Mouse (Mus musculus): ENCODE data around the gene Tmod4. TPM values are rescaled to one million over a fixed set of nuclear protein-coding genes. Genes with fewer than 3 reads are reported as not detected.

The Tmod4 gene
- polyA plus RNA-seq, 1 experiment: 2.5 TPM

DNA sequence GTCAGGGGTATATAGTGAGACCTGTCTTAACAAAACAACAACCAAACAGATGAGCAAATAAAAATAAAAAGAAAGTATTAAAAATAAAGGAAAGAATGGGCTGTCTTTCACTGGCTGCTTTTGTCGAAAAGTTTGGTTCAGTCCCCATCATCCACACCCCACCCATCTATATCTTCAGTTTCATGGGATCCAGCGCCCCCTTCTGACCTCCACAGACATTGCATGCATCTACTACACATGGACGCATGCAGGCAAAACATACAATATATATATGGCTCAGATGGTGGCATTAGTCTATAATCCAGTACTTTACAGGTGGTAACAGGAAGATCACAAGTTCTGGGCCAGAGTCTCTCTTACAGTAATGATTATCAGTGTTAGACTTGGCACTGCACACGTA, 29.6 kb downstream of the Tmod4 start:
- Histone ChIP-seq H3K4me3 (no peak overlapping the region), H3K79me2 (ENCODE audit: control insufficient read depth, insufficient read depth) (no peaks in the 10 kb centered on the region), H3K4me2 (ENCODE audit: low read depth) (no peak overlapping the region), H3ac (ENCODE audit: control insufficient read depth, insufficient read length) (no peak overlapping the region), H3K27me3 (ENCODE audit: control insufficient read depth, insufficient read depth, insufficient read length) (no peaks in the 10 kb centered on the region), H3K36me3 (ENCODE audit: control insufficient read depth, insufficient read depth) (no peaks in the 10 kb centered on the region)
- TF ChIP-seq SRF (IDR thresholded peaks at IDR 0.05; ENCODE audit: control insufficient read depth, insufficient read length, low read depth) (no peak), TCF12 (IDR thresholded peaks at IDR 0.05; ENCODE audit: insufficient read depth, poor library complexity, severe bottlenecking) (no peak), CEBPB (IDR thresholded peaks at IDR 0.05; ENCODE audit: insufficient read depth, poor library complexity, severe bottlenecking) (no peak), MYOD1 (IDR thresholded peaks at IDR 0.05; ENCODE audit: control insufficient read depth in 1 of 3, insufficient read length in 2 of 3, low read depth in 2 of 3) (no peak), E2F4 (IDR thresholded peaks at IDR 0.05; ENCODE audit: insufficient read depth) (no peak), POLR2AphosphoS2 (IDR thresholded peaks at IDR 0.05; ENCODE audit: insufficient read length, low read depth) (no peak), REST (IDR thresholded peaks at IDR 0.05; ENCODE audit: insufficient read depth, insufficient read length) (no peak), MAX (IDR thresholded peaks at IDR 0.05; ENCODE audit: low read depth) (no peak), USF1 (IDR thresholded peaks at IDR 0.05; ENCODE audit: low read depth) (no peak)

DNA sequence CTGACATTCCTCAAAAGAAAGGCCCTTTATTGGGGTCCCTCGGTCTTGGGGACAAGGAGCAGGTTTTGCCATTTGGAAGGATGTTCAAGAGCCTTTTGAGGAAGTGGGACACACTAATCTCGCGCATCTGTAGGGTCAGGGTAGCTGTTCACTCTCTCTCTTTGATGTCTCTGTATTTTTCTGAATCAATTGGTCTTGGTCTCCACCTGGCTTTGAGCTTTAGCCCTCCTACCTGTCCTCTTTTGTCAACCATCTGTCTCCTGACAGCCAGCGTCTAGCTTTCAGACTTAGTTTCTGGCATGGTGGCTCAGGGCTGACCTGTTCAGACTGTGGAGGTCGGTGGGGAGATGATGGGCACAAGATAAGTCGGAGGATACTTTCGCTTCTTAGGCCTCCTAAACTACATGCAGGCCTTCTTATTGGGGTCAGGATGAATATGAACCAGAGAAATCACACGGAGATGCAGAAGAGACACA, 35.3 kb downstream of the Tmod4 start:
- Histone ChIP-seq H3K27me3 (ENCODE audit: control insufficient read depth, insufficient read depth, insufficient read length) (no peaks in the 10 kb centered on the region), H3K4me2 (ENCODE audit: low read depth) (peak overlapping the region; percentile 83), H3K4me3 (peak overlapping the region; percentile 83), H3K36me3 (ENCODE audit: control insufficient read depth, insufficient read depth) (no peaks in the 10 kb centered on the region), H3ac (ENCODE audit: control insufficient read depth, insufficient read length) (peak overlapping the region; percentile 13), H3K79me2 (ENCODE audit: control insufficient read depth, insufficient read depth) (no peaks in the 10 kb centered on the region)
- TF ChIP-seq CEBPB (IDR thresholded peaks at IDR 0.05; ENCODE audit: insufficient read depth, poor library complexity, severe bottlenecking) (no peak), REST (IDR thresholded peaks at IDR 0.05; ENCODE audit: insufficient read depth, insufficient read length) (no peak), POLR2AphosphoS2 (IDR thresholded peaks at IDR 0.05; ENCODE audit: insufficient read length, low read depth) (no peak)

DNA sequence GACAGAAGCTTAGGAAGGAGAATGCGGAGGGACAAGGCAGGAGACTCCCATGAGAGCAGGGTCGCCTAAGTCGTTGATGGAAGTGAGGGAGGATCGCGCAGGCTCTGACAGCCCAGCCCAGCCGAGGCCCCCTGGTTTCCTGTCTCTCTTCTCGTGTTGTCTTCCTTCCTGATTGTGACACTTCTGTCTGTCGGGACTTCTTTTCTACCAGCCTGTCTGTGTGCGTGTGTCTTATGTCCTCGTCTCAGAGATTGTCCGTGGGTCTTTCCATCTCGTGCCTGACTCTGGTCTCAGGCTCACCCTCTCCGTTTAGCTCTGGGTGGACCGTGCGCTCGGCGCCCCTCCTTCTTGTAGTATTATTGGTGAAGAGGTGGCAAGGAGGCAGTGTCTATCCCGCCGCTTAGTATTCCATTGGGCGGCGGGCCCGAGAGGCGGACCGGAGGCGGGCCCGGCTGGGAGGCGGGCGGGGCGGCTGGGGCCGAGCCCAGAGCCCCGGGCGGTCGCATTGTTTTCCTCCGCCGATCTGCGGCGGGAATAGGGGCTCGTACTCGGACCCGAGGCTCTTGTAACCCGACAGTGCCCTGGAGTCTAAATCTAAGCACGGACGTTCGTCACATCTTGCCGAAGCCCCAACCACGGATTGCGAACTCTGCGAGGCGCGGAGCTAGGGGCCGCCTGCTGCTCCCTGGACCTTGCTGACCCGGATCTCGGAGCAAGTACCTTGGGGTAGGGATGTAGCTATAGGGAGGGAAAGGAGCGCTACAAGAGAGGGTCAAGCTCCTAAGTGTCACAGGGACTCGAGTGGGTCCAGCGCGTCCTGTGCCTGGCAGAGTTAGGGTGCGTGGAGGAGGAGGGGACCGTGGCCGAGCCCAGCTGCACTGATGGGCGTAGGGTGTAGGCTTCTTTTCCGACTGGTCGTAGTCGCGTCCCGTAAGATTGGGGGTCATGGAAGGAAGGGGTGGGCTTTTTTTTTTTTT, 36.0 kb downstream of the Tmod4 start, which contains the start of gene Sema6c:
Sema6c (plus strand) TSS at position 471 of the 977 bp plus-strand sequence.
- TF ChIP-seq POLR2AphosphoS2 (IDR thresholded peaks at IDR 0.05; ENCODE audit: insufficient read length, low read depth) (peak; percentile 72), E2F4 (IDR thresholded peaks at IDR 0.05; ENCODE audit: insufficient read depth) (no peak), TCF12 (IDR thresholded peaks at IDR 0.05; ENCODE audit: insufficient read depth, poor library complexity, severe bottlenecking) (no peak), TCF3 (IDR thresholded peaks at IDR 0.05; ENCODE audit: insufficient read length, low read depth) (no peak), POLR2A (IDR thresholded peaks at IDR 0.05; ENCODE audit: insufficient read length, low read depth) (peak; percentile 62), MAX (IDR thresholded peaks at IDR 0.05; ENCODE audit: low read depth) (no peak), CEBPB (IDR thresholded peaks at IDR 0.05; ENCODE audit: insufficient read depth, poor library complexity, severe bottlenecking) (no peak), MYOD1 (IDR thresholded peaks at IDR 0.05; ENCODE audit: control insufficient read depth in 1 of 3, insufficient read length in 2 of 3, low read depth in 2 of 3) (no peak), SRF (IDR thresholded peaks at IDR 0.05; ENCODE audit: control insufficient read depth, insufficient read length, low read depth) (no peak), MYOG (IDR thresholded peaks at IDR 0.05; ENCODE audit: control insufficient read depth in 1 of 3, insufficient read depth in 1 of 3, insufficient read length in 2 of 3, low read depth in 2 of 3) (no peak), USF1 (IDR thresholded peaks at IDR 0.05; ENCODE audit: low read depth) (no peak), REST (IDR thresholded peaks at IDR 0.05; ENCODE audit: insufficient read depth, insufficient read length) (no peak)
- no peaks in the 10 kb centered on the region for H3K27me3 ChIP-seq (ENCODE audit: control insufficient read depth, insufficient read depth, insufficient read length)
- peak within 1 kb of the TSS; percentile 13 for H3ac ChIP-seq (ENCODE audit: control insufficient read depth, insufficient read length)
- H3K4me3 ChIP-seq: peak within 1 kb of the TSS; percentile 83
- H3K4me2 ChIP-seq (ENCODE audit: low read depth): peak within 1 kb of the TSS; percentile 97
- H3K79me2 ChIP-seq (ENCODE audit: control insufficient read depth, insufficient read depth): no peaks in the 10 kb centered on the region
- H3K36me3 ChIP-seq (ENCODE audit: control insufficient read depth, insufficient read depth): no peaks in the 10 kb centered on the region

DNA sequence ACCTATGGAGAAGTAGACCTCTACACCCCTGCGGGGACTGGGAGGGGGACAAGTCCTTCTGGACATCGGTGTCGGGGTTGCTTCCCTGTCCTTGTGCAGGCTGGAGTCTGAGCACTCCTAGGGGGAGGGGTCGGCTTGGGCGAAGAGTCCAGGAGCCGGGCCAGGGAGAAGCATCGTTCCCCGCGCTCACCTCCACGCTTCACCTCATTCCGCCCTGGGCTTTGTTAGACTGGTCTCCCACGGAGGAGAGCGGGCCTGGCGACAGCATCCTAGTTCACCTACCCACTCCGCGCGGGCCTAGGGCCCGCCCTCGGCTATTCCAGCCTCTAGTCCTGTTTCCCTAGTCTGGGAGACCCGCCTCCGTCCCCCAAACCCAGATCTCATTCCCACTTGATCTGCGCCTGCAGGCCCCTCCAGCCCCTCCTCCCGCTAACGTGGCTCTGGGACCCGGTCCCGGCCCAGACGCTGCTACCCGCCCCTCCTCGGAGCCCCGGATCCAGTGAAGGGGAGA, 36.8 kb downstream of the Tmod4 start:
- Histone ChIP-seq H3ac (ENCODE audit: control insufficient read depth, insufficient read length) (peak overlapping the region; percentile 13), H3K79me2 (ENCODE audit: control insufficient read depth, insufficient read depth) (no peaks in the 10 kb centered on the region), H3K4me2 (ENCODE audit: low read depth) (peak overlapping the region; percentile 97), H3K27me3 (ENCODE audit: control insufficient read depth, insufficient read depth, insufficient read length) (no peaks in the 10 kb centered on the region), H3K36me3 (ENCODE audit: control insufficient read depth, insufficient read depth) (no peaks in the 10 kb centered on the region), H3K4me3 (peak overlapping the region; percentile 83)
- no peak for TF ChIP-seq MYOD1 (IDR thresholded peaks at IDR 0.05; ENCODE audit: control insufficient read depth in 1 of 3, insufficient read length in 2 of 3, low read depth in 2 of 3)
- no peak for TF ChIP-seq TCF3 (IDR thresholded peaks at IDR 0.05; ENCODE audit: insufficient read length, low read depth)
- TF ChIP-seq TCF12 (IDR thresholded peaks at IDR 0.05; ENCODE audit: insufficient read depth, poor library complexity, severe bottlenecking): no peak
- no peak for TF ChIP-seq POLR2AphosphoS2 (IDR thresholded peaks at IDR 0.05; ENCODE audit: insufficient read length, low read depth)
- TF ChIP-seq REST (IDR thresholded peaks at IDR 0.05; ENCODE audit: insufficient read depth, insufficient read length): no peak
- no peak for TF ChIP-seq SRF (IDR thresholded peaks at IDR 0.05; ENCODE audit: control insufficient read depth, insufficient read length, low read depth)
- TF ChIP-seq POLR2A (IDR thresholded peaks at IDR 0.05; ENCODE audit: insufficient read length, low read depth): no peak
- TF ChIP-seq MYOG (IDR thresholded peaks at IDR 0.05; ENCODE audit: control insufficient read depth in 1 of 3, insufficient read depth in 1 of 3, insufficient read length in 2 of 3, low read depth in 2 of 3): no peak
- no peak for TF ChIP-seq MAX (IDR thresholded peaks at IDR 0.05; ENCODE audit: low read depth)
- no peak for TF ChIP-seq CEBPB (IDR thresholded peaks at IDR 0.05; ENCODE audit: insufficient read depth, poor library complexity, severe bottlenecking)
- no peak for TF ChIP-seq USF1 (IDR thresholded peaks at IDR 0.05; ENCODE audit: low read depth)

Measured in myocyte (in vitro differentiated cells).